Mouse (Mus musculus): ENCODE data around the gene Ngb. TPM values are rescaled to one million over a fixed set of nuclear protein-coding genes. Genes with fewer than 3 reads are reported as not detected.

The Ngb gene
- polyA plus RNA-seq, 1 experiment from 2014 or later, result 0.12 TPM

Other genes with a start within 250 kb of the Ngb start
- 13.5 and 17.3 TPM in 2 replicates for gene Irf2bpl, start 217.7 kb downstream of the Ngb start, polyA plus RNA-seq (2016; fragmentation: Nextera tagmentation; extraction: Ambion mirVana)
- gene Cipc, start 155.5 kb downstream of the Ngb start, polyA plus RNA-seq (2016; fragmentation: Nextera tagmentation; extraction: Ambion mirVana), result 35.1 and 37.1 TPM in 2 replicates
- 0.05 and 0.06 TPM in 2 replicates for gene Zdhhc22, start 112.1 kb downstream of the Ngb start, polyA plus RNA-seq (2016; fragmentation: Nextera tagmentation; extraction: Ambion mirVana)
- gene Tmem63c, start 81.2 kb downstream of the Ngb start, polyA plus RNA-seq (2016; fragmentation: Nextera tagmentation; extraction: Ambion mirVana), result 0.13 and 0.25 TPM in 2 replicates
- gene Gstz1, start 44.6 kb upstream of the Ngb start, polyA plus RNA-seq (2016; fragmentation: Nextera tagmentation; extraction: Ambion mirVana), result 31.7 and 33.2 TPM in 2 replicates
- gene Pomt2, start 45.4 kb upstream of the Ngb start, polyA plus RNA-seq (2016; fragmentation: Nextera tagmentation; extraction: Ambion mirVana), result 14.3 and 14.9 TPM in 2 replicates
- 1.5 and 1.7 TPM in 2 replicates for gene Samd15, start 97.2 kb upstream of the Ngb start, polyA plus RNA-seq (2016; fragmentation: Nextera tagmentation; extraction: Ambion mirVana)
- 2.7 and 2.9 TPM in 2 replicates for gene Tmed8, start 97.9 kb upstream of the Ngb start, polyA plus RNA-seq (2016; fragmentation: Nextera tagmentation; extraction: Ambion mirVana)
- 1.0 and 1.5 TPM in 2 replicates for gene Noxred1, start 136.2 kb upstream of the Ngb start, polyA plus RNA-seq (2016; fragmentation: Nextera tagmentation; extraction: Ambion mirVana)
- gene Vipas39, start 163.7 kb upstream of the Ngb start, polyA plus RNA-seq (2016; fragmentation: Nextera tagmentation; extraction: Ambion mirVana), result 54.9 and 56.5 TPM in 2 replicates
- 294 and 305 TPM in 2 replicates for gene Ahsa1, start 163.9 kb upstream of the Ngb start, polyA plus RNA-seq (2016; fragmentation: Nextera tagmentation; extraction: Ambion mirVana)
- gene Ism2, start 197.2 kb upstream of the Ngb start, polyA plus RNA-seq (2016; fragmentation: Nextera tagmentation; extraction: Ambion mirVana), result 1.00 and 1.3 TPM in 2 replicates